Mouse (Mus musculus) spleen, postnatal 4 days (tissue): ENCODE data around the gene Pgm2l1.

Source experiments
- DNase-seq, 2 experiments: peaks; one replicate each; pipeline ENCODE4 v3.0.0; 2022; ENCODE audit warnings: low spot score in 2 of 2

Gene Pgm2l1

GRCm38 (mm10) chr7:100293546-100293945 is 66.4 kb downstream of the Pgm2l1 start:
- DNase-seq, result no peak

GRCm38 (mm10) chr7:100295745-100296144 is 68.6 kb downstream of the Pgm2l1 start:
- no peak for DNase-seq

DNA sequence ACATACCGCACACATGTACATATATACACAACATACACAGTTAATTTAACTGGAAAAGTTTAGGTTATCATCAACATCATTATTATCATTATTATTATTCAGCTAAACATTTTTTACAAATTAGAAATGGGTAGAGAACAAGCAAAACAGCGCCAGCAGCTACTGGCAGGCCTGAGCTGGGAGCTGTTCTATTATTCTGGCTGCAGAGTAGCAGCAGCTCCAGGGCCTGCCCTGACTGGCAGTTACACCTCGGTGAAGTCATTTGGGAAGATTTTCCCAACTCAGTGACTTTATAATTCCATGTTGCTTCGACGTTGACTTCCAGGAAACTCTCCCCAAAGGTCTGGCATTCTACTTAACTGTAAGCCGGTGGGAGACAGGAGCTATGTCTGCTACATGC is 69.5 kb downstream of the Pgm2l1 start:
- DNase-seq, result no peak

GRCm38 (mm10) chr7:100298861-100299510 is 71.8 kb downstream of the Pgm2l1 start:
- no peak for DNase-seq

DNA sequence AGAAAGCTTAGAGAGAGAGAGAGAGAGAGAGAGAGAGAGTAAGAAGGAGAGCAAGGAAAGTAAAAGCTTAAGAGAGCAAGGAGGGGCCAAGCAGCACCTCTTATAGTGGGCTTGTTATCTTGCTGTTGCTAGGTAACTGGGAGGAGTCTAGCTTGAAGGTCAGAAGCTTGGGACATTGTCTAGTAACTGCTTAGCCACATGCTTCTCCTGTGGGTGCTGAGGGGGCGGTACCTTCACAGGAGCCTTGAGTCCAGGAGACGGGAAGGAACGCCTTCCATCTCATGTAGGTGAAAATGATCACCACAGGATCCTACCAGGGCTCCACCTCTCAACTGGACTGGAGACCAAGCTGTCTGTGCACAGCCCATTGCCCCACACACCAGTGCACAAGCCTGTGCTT is 74.2 kb downstream of the Pgm2l1 start:
- no peak for DNase-seq

- DNase-seq, result no peak
Measured at GRCm38 (mm10) chr7:100302316-100302715, 75.1 kb downstream of the Pgm2l1 start.

DNA sequence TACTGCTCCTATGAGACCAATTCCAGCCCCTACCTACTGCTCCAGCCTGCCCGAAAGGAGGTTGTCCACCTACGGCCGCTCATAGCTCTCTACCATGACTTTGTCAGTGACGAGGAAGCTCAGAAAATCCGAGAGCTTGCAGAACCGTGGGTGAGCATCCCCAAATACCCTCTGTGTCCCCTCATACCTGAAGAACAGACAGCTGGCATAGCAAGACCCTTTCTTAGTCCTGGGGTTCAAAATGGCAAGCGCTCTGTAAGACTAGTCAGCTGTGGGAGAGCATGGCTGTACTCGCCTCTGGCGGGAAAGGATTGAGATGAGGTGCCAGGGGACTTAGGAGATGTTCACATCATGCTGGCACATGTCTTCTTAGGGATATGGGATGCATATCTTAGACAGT is 78.7 kb downstream of the Pgm2l1 start:
- DNase-seq, result no peak

- no peak for DNase-seq
Measured at GRCm38 (mm10) chr7:100307872-100308653, 80.9 kb downstream of the Pgm2l1 start.

- DNase-seq, result no peak
Measured at GRCm38 (mm10) chr7:100309216-100309615, 82.0 kb downstream of the Pgm2l1 start.

DNA sequence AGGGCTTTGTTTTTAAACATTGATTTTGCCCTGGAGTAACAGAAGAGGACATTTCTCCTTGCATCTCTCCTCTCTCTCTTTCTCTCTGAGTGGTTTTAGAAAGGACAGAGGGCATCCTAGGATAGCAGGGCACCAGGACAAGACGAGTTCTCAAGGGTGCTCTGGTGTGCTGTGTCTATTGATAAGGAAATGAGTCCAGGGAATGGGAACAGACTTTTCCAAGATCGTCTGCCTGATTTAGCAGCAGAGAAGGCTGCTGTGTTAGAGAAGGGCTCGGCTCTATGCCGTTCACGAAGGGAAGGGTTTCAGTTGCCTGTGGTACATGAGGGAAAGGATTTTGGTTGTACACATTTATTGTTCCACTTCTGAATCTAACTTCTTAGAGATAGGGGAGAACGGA is 82.5 kb downstream of the Pgm2l1 start:
- DNase-seq, result no peak

DNA sequence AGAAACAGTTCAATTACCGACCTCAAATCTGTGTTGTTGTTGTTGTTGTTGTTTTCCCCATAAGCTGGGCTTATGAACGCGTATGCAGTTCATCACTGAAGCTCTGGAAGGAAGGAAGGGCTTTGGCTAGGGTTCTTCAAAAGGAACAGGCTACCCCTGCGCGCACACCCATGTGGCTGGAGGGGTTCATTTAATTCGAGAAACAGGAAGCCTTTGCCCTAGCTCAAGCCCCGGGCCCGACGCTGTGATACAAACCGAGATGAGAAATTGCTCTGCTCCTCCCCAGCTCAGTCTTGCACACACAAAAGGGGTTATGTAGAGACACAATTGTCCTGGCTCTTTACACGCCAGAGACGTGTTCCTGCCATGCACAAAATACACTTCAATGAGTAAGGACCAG is 83.1 kb downstream of the Pgm2l1 start:
- DNase-seq, result no peak

GRCm38 (mm10) chr7:100312716-100313115 is 85.5 kb downstream of the Pgm2l1 start:
- no peak for DNase-seq

- no peak for DNase-seq
Measured at GRCm38 (mm10) chr7:100316924-100317323, 89.7 kb downstream of the Pgm2l1 start.

DNA sequence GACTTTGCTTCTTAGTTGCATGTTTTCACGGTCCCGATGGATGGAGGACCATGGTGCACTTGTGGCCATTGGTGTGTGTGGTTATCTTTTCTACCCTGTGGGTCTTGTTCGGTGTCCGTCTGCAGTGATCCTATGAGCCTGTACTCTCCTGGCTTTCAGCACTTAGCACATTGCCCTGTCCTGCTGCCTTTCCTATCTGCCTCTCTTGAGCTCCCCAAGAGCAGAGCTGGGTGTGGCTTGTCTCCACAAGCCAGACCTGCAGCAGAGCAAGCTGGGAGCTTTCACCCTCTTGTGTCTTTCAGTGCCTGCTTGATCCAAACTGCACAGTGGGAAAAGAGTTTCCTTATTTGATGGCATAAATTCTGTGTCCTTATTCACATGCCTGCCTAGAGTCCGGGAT is 90.3 kb downstream of the Pgm2l1 start:
- DNase-seq, result no peak

GRCm38 (mm10) chr7:100323721-100324120 is 96.5 kb downstream of the Pgm2l1 start:
- no peak for DNase-seq

DNA sequence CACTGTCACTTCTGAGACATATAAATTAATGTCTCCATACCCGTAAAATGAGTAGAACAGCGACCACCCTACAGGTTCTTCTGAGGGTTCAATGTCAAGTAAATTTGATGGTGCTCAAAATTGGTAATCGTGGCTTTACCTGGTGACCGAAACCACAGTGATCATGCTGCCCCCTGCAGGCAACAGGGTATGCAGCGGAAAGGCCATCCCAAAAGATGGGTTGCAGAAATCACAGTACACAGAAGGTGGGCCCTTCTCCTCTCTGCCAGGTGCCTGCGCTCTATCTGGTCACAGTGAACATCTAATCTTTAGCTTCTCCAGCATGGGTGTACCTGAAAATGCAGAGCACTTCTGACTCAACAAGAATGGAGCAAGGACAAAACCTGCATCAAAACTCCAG is 98.3 kb downstream of the Pgm2l1 start:
- no peak for DNase-seq

- no peak for DNase-seq
Measured at GRCm38 (mm10) chr7:100327514-100327913, 100.3 kb downstream of the Pgm2l1 start.
